Mouse (Mus musculus): ENCODE measurements around the gene Prlr. TPM values are rescaled to one million over a fixed set of nuclear protein-coding genes. Genes with fewer than 3 reads are reported as not detected.

Prlr gene
- total and polyA plus RNA-seq, 2 experiments from 2014 or later = 0.57 to 0.90 TPM

- Histone ChIP-seq H3K4me3 (ENCODE audit: low read depth, low read length) (no peak overlapping the region), H3K4me2 (ENCODE audit: low read depth, low read length) (no peak overlapping the region), H3K27ac (ENCODE audit: low read depth) (no peak overlapping the region), H3K27me3 (ENCODE audit: control insufficient read depth, insufficient read depth, low read length) (no peaks in the 10 kb centered on the region), H3K4me1 (ENCODE audit: control insufficient read depth, insufficient read depth) (no peaks in the 10 kb centered on the region), H3K36me3 (replicated peaks; ENCODE audit: control insufficient read depth, insufficient read depth, low read length) (no peaks in the 10 kb centered on the region), H3K9me3 (replicated peaks; ENCODE audit: control insufficient read depth, low read length) (no peaks in the 10 kb centered on the region), H3K9ac (replicated peaks; ENCODE audit: low read depth, low read length) (no peak overlapping the region)
- DNase-seq (ENCODE audit: low spot score) = no peak
- no peak for ATAC-seq (ENCODE audit: insufficient read depth, low read depth)
- 76% methylated on average over 6 of the region's 6 CpGs for WGBS
- TF ChIP-seq CTCF (IDR thresholded peaks at IDR 0.05; ENCODE audit: low read depth) (no peak), EP300 (IDR thresholded peaks at IDR 0.05; ENCODE audit: low read depth) (no peak)
These were observed 36.2 kb downstream of the Prlr start for GRCm38 (mm10) chr15:10213213-10213612.

GRCm38 (mm10) chr15:10213710-10214109, 36.7 kb downstream of the Prlr start:
- no peak overlapping the region for H3K4me3 ChIP-seq (ENCODE audit: low read depth, low read length)
- no peak overlapping the region for H3K4me2 ChIP-seq (ENCODE audit: low read depth, low read length)
- H3K9ac ChIP-seq (replicated peaks; ENCODE audit: low read depth, low read length) = no peak overlapping the region
- no peaks in the 10 kb centered on the region for H3K4me1 ChIP-seq (ENCODE audit: control insufficient read depth, insufficient read depth)
- 50% methylated on average over 3 of the region's 3 CpGs for WGBS
- ATAC-seq (ENCODE audit: insufficient read depth, low read depth) (no peak), DNase-seq (ENCODE audit: low spot score) (no peak)
- H3K27ac ChIP-seq (ENCODE audit: low read depth) = no peak overlapping the region
- no peaks in the 10 kb centered on the region for H3K9me3 ChIP-seq (replicated peaks; ENCODE audit: control insufficient read depth, low read length)
- no peak for TF ChIP-seq CTCF (IDR thresholded peaks at IDR 0.05; ENCODE audit: low read depth)
- TF ChIP-seq EP300 (IDR thresholded peaks at IDR 0.05; ENCODE audit: low read depth) = no peak
- H3K36me3 ChIP-seq (replicated peaks; ENCODE audit: control insufficient read depth, insufficient read depth, low read length) = no peaks in the 10 kb centered on the region
- H3K27me3 ChIP-seq (ENCODE audit: control insufficient read depth, insufficient read depth, low read length) = no peaks in the 10 kb centered on the region

- Histone ChIP-seq H3K9ac (replicated peaks; ENCODE audit: low read depth, low read length) (no peak overlapping the region), H3K4me3 (ENCODE audit: low read depth, low read length) (no peak overlapping the region), H3K36me3 (replicated peaks; ENCODE audit: control insufficient read depth, insufficient read depth, low read length) (no peaks in the 10 kb centered on the region), H3K4me2 (ENCODE audit: low read depth, low read length) (no peak overlapping the region), H3K4me1 (ENCODE audit: control insufficient read depth, insufficient read depth) (no peaks in the 10 kb centered on the region), H3K27ac (ENCODE audit: low read depth) (no peak overlapping the region), H3K27me3 (ENCODE audit: control insufficient read depth, insufficient read depth, low read length) (no peaks in the 10 kb centered on the region), H3K9me3 (replicated peaks; ENCODE audit: control insufficient read depth, low read length) (no peaks in the 10 kb centered on the region)
- WGBS = 66% methylated on average over 8 of the region's 8 CpGs
- DNase-seq (ENCODE audit: low spot score) (no peak), ATAC-seq (ENCODE audit: insufficient read depth, low read depth) (no peak)
- TF ChIP-seq EP300 (IDR thresholded peaks at IDR 0.05; ENCODE audit: low read depth) (no peak), CTCF (IDR thresholded peaks at IDR 0.05; ENCODE audit: low read depth) (no peak)
These were observed 38.7 kb downstream of the Prlr start for GRCm38 (mm10) chr15:10215719-10216118.

- 83% methylated on average over 4 of the region's 4 CpGs for WGBS
- no peak for DNase-seq (ENCODE audit: low spot score)
- no peaks in the 10 kb centered on the region for H3K4me1 ChIP-seq (ENCODE audit: control insufficient read depth, insufficient read depth)
- no peak overlapping the region for H3K4me2 ChIP-seq (ENCODE audit: low read depth, low read length)
- no peak for ATAC-seq (ENCODE audit: insufficient read depth, low read depth)
- H3K9ac ChIP-seq (replicated peaks; ENCODE audit: low read depth, low read length) = no peak overlapping the region
- no peaks in the 10 kb centered on the region for H3K9me3 ChIP-seq (replicated peaks; ENCODE audit: control insufficient read depth, low read length)
- no peak overlapping the region for H3K27ac ChIP-seq (ENCODE audit: low read depth)
- H3K27me3 ChIP-seq (ENCODE audit: control insufficient read depth, insufficient read depth, low read length) = no peaks in the 10 kb centered on the region
- no peak overlapping the region for H3K4me3 ChIP-seq (ENCODE audit: low read depth, low read length)
- H3K36me3 ChIP-seq (replicated peaks; ENCODE audit: control insufficient read depth, insufficient read depth, low read length) = no peaks in the 10 kb centered on the region
- TF ChIP-seq CTCF (IDR thresholded peaks at IDR 0.05; ENCODE audit: low read depth) (no peak), EP300 (IDR thresholded peaks at IDR 0.05; ENCODE audit: low read depth) (no peak)
These were observed 39.2 kb downstream of the Prlr start for GRCm38 (mm10) chr15:10216189-10216588.

- Histone ChIP-seq H3K4me2 (ENCODE audit: low read depth, low read length) (no peak overlapping the region), H3K4me1 (ENCODE audit: control insufficient read depth, insufficient read depth) (no peaks in the 10 kb centered on the region), H3K27ac (ENCODE audit: low read depth) (no peak overlapping the region), H3K4me3 (ENCODE audit: low read depth, low read length) (no peak overlapping the region), H3K9ac (replicated peaks; ENCODE audit: low read depth, low read length) (no peak overlapping the region), H3K27me3 (ENCODE audit: control insufficient read depth, insufficient read depth, low read length) (no peaks in the 10 kb centered on the region), H3K9me3 (replicated peaks; ENCODE audit: control insufficient read depth, low read length) (no peaks in the 10 kb centered on the region), H3K36me3 (replicated peaks; ENCODE audit: control insufficient read depth, insufficient read depth, low read length) (no peaks in the 10 kb centered on the region)
- ATAC-seq (ENCODE audit: insufficient read depth, low read depth) = no peak
- TF ChIP-seq CTCF (IDR thresholded peaks at IDR 0.05; ENCODE audit: low read depth) (no peak), EP300 (IDR thresholded peaks at IDR 0.05; ENCODE audit: low read depth) (no peak)
- DNase-seq (ENCODE audit: low spot score) = no peak
- 70% methylated on average over 4 of the region's 4 CpGs for WGBS
These were observed 46.6 kb downstream of the Prlr start for GRCm38 (mm10) chr15:10223614-10224155.

- Histone ChIP-seq H3K4me1 (ENCODE audit: control insufficient read depth, insufficient read depth) (no peaks in the 10 kb centered on the region), H3K9ac (replicated peaks; ENCODE audit: low read depth, low read length) (no peak overlapping the region), H3K4me2 (ENCODE audit: low read depth, low read length) (no peak overlapping the region), H3K9me3 (replicated peaks; ENCODE audit: control insufficient read depth, low read length) (no peaks in the 10 kb centered on the region), H3K4me3 (ENCODE audit: low read depth, low read length) (no peak overlapping the region), H3K27me3 (ENCODE audit: control insufficient read depth, insufficient read depth, low read length) (no peaks in the 10 kb centered on the region), H3K27ac (ENCODE audit: low read depth) (no peak overlapping the region), H3K36me3 (replicated peaks; ENCODE audit: control insufficient read depth, insufficient read depth, low read length) (no peaks in the 10 kb centered on the region)
- no peak for TF ChIP-seq EP300 (IDR thresholded peaks at IDR 0.05; ENCODE audit: low read depth)
- TF ChIP-seq CTCF (IDR thresholded peaks at IDR 0.05; ENCODE audit: low read depth) = no peak
- DNase-seq (ENCODE audit: low spot score) (no peak), ATAC-seq (ENCODE audit: insufficient read depth, low read depth) (no peak)
- WGBS = 76% methylated on average over 4 of the region's 4 CpGs
These were observed 48.7 kb downstream of the Prlr start for GRCm38 (mm10) chr15:10225701-10226100.

Measured in heart, postnatal 0 days (tissue).